Mouse (Mus musculus) G1E (cell line): Measurements from ENCODE around the gene Cyp27a1.

Experiments
- CTCF ChIP-seq: IDR thresholded peaks from 2 replicates; pipeline ENCODE4 v1.5.1; 2012; ENCODE audit warnings: low read depth, low read length, inconsistent platforms, mixed read lengths
- GATA2 ChIP-seq: IDR thresholded peaks from 2 replicates; pipeline ENCODE4 v1.6.1; 2012; ENCODE audit warnings: low read depth, low read length, inconsistent platforms, borderline replicate concordance

GRCm38 (mm10) chr1:74726114-74726513, 12.7 kb downstream of the Cyp27a1 start:
- TF ChIP-seq CTCF: no peak
- TF ChIP-seq GATA2: no peak
